In the genomic region with DNA sequence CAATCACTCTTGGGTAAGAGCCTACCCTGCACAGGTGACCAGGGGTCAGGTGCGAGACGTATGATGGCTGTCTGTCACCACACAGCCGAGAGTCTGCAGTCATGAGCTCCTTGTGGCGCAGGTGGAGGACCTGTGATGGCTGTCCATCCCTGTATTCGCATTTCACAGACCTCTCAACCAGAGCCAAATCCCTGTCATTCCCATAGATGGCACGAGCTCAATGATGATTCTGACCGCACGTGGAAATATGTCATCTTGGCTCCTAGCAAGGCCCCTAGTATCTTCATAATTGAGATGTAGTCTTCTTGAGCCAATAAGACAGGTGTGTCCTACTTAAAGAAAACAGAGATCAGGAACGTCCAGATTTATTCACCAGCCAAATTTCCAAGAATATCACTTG, we compare ENCODE assay signal across 18 mouse cellular contexts. TPM values are rescaled to one million over a fixed set of nuclear protein-coding genes. Genes with fewer than 3 reads are reported as not detected.
DNase-seq lines count a peak whose midpoint lies in the region; ATAC-seq lines count a peak whose summit lies in the region.
"Had no signal": no experiment of that assay in that cellular context is flagged by ENCODE, and none has a peak within 500 bp of the region (broad histone marks: within the 10 kb centered on the region; RNA-seq: fewer than 3 reads in every experiment).

No protein-coding gene starts in this region.

- 92% methylated on average over 9 of the region's 9 CpGs for WGBS in hindbrain, embryonic 14.5 days

- H3K27me3 ChIP-seq in hindbrain, embryonic 14.5 days (ENCODE audit: control insufficient read depth, insufficient read depth, low read length), result no peaks in the 10 kb centered on the region
- H3K27me3 ChIP-seq: embryonic facial prominence, embryonic 13.5 days; embryonic facial prominence, embryonic 15.5 days had no signal

- DNase-seq in cerebellum, adult 9-10 months, result peak; percentile 15
- DNase-seq in cerebellum, postnatal 4 days (ENCODE audit: low spot score in 2 of 2), result no peak
- peak; percentile 57 to 70 for DNase-seq in cerebellum, postnatal 10 days
- no peak for DNase-seq in cerebellum, adult 11 months
- peak; percentile 58 to 61 for DNase-seq in cerebellum, postnatal 14 days
- DNase-seq in hindbrain, embryonic 14.5 days (ENCODE audit: low spot score), result no peak
- DNase-seq: adrenal gland, adult 2 months; adrenal gland, postnatal 10 days; adrenal gland, postnatal 25 days; embryo, embryonic 11 days had no signal

- ATAC-seq in hindbrain, embryonic 14.5 days (ENCODE audit: low FRiP score), result no peak
- ATAC-seq: forebrain, embryonic 14.5 days; forebrain, embryonic 16.5 days had no signal

- no peak overlapping the region for H3K4me2 ChIP-seq in hindbrain, embryonic 14.5 days (replicated peaks)
- H3K4me2 ChIP-seq: embryonic facial prominence, embryonic 13.5 days; embryonic facial prominence, embryonic 15.5 days; forebrain, embryonic 12.5 days had no signal

- no peak overlapping the region for H3K4me3 ChIP-seq in hindbrain, embryonic 14.5 days (replicated peaks; ENCODE audit: low read length)
- H3K4me3 ChIP-seq: embryonic facial prominence, embryonic 13.5 days; embryonic facial prominence, embryonic 15.5 days; erythroblast, embryonic 14.5 days; forebrain, embryonic 10.5 days; forebrain, embryonic 12.5 days had no signal

- no peaks in the 10 kb centered on the region for H3K9me3 ChIP-seq in hindbrain, embryonic 14.5 days (ENCODE audit: control insufficient read depth, low read length)
- H3K9me3 ChIP-seq: embryonic facial prominence, embryonic 13.5 days; embryonic facial prominence, embryonic 15.5 days; forebrain, embryonic 10.5 days; forebrain, embryonic 12.5 days had no signal

- H3K4me1 ChIP-seq in hindbrain, embryonic 14.5 days (replicated peaks; ENCODE audit: control insufficient read depth, insufficient read depth, low read length), result no peaks in the 10 kb centered on the region
- H3K4me1 ChIP-seq: embryonic facial prominence, embryonic 13.5 days; embryonic facial prominence, embryonic 15.5 days had no signal

- no peak overlapping the region for H3K9ac ChIP-seq in hindbrain, embryonic 14.5 days
- H3K9ac ChIP-seq: embryonic facial prominence, embryonic 13.5 days; embryonic facial prominence, embryonic 15.5 days; forebrain, embryonic 12.5 days had no signal

- peaks cover 8% of the 10 kb centered on the region; the same call in 1 of the 2 replicates for H3K36me3 ChIP-seq in hindbrain, embryonic 14.5 days (replicated peaks; ENCODE audit: control insufficient read depth, insufficient read depth)
- H3K36me3 ChIP-seq: embryonic facial prominence, embryonic 13.5 days; embryonic facial prominence, embryonic 15.5 days; forebrain, embryonic 10.5 days; forebrain, embryonic 12.5 days had no signal

- H3K27ac ChIP-seq in hindbrain, embryonic 14.5 days, result no peak overlapping the region
- H3K27ac ChIP-seq: embryonic facial prominence, embryonic 13.5 days; embryonic facial prominence, embryonic 15.5 days; forebrain, embryonic 10.5 days; forebrain, embryonic 12.5 days had no signal

RNA-seq across cellular contexts. Expression of a gene that starts 28.0 kb away (rescaled TPM):
- polyA plus RNA-seq in hindbrain, embryonic 14.5 days (2014; fragmentation: Nextera tagmentation; extraction: Ambion mirVana), result 36.0 and 47.1 TPM in 2 replicates
- polyA plus RNA-seq: C2C12; erythroblast, embryonic 14.5 days had no signal

RNA-seq across cellular contexts. Expression of a gene that starts 36.7 kb away (rescaled TPM):
- 11.8 and 14.2 TPM in 2 replicates for polyA plus RNA-seq in hindbrain, embryonic 14.5 days (2014; fragmentation: Nextera tagmentation; extraction: Ambion mirVana)
- polyA plus RNA-seq: C2C12; embryonic facial prominence, embryonic 15.5 days; erythroblast, embryonic 14.5 days; forebrain, embryonic 10.5 days; forebrain, embryonic 12.5 days; forebrain, embryonic 14.5 days; forebrain, embryonic 16.5 days had no signal

Comparison
In these comparisons a context has a peak if more than half of its experiments do, and no peak if none do; other contexts are left out.
1. DNase-seq: peak in cerebellum, adult 9-10 months (single experiment), cerebellum, postnatal 10 days (2 of 2) and cerebellum, postnatal 14 days (2 of 2); none in cerebellum, postnatal 4 days (0 of 2), cerebellum, adult 11 months (single experiment) and hindbrain, embryonic 14.5 days (single experiment).